Mouse (Mus musculus) neutrophil, adult 5-6 weeks (primary cell): ENCODE results near the gene Tgif2. TPM values are rescaled to one million over a fixed set of nuclear protein-coding genes. Genes with fewer than 3 reads are reported as not detected.
"Not testable (repeated sequence)": the region's sequence is repeated elsewhere in the genome, so short reads cannot be mapped to it uniquely, and the experiment has no call there.

Source experiments
- ATAC-seq: fragments of 151-379, 151-347 bp; 2 replicates; pipeline ENCODE4 v1.8.0; 2017; ENCODE audit warnings: mild to moderate bottlenecking, moderate TSS enrichment; ENCODE audit not compliant: insufficient number of reproducible peaks, poor library complexity, low FRiP score, severe bottlenecking; ENCODE audit errors: extremely low read depth
- total RNA-seq: library from RNA; stranded (forward); fragments of 200-1000 nt; gene quantifications from 2 replicates; pipeline ENCODE4 v1.2.3, GENCODE M21; 2017

Gene Tgif2
- 9.9 and 15.8 TPM in 2 replicates for total RNA-seq

DNA sequence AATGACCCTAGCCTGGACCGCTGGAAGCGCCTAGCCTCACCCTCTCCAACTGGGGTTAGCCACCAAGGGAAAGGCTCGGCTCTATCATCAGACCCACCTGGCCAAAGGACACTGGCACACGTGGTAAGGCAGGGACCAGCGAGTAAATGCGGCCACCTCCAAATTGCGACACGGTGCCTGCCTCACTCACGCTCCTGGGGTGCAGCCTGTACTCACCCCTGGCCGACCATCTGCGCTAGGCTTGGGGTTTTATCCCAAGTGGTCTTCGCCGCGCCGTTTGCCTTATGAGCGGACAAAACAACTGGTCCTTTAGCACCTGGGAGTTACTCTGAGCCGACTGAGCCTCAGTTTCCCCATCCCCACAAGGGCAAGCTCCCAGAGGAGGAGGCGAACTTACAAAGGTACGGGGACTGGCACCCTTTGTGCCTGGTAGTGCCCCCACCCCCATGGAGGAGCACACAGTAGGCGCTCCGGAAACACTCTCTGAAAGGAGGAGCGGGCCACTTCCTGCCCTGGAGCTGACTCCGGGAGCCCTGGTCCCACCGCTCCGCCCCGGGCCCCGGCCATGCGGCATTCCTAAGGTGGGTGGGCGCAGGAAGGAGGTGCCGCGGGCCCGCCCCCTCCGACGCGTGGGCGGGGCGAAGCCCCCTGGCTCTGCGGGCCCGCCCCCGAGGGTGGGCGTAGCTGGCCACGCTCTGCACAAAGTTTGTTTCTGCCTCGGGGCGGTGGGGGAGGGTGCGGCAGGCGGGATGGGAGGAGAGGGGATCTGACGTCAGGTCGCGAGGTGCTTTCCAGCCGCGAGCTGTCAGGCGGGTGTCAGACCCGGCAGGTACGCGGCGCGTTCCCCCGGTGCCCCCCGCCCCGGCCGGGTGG, at the start of gene Tgif2:
Gene Tgif2, plus strand, starts transcription at position 689 of the 873 bp plus-strand sequence.
- ATAC-seq: peak; percentile 69

GRCm38 (mm10) chr2:156798516-156798915, 41.3 kb upstream of the Tgif2 start:
- no peak for ATAC-seq

DNA sequence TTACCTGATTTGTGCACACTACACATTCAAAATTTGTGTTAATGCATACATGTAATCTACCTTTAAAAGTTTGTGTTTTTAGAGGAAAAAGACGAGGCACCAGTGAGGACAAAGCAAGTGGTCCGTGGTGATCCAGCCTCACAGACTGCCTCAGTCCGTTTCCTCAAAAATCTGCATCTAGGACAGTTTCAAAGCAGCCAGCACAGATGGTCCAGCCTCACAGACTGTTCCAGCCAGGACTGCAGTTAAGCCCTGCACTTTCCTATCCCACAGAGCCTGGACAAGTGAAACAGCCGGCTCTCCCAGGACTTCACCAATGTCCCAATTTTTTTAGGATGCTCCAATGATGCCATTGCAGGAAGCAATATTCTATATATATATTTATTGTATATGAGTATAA, 38.8 kb upstream of the Tgif2 start:
- no peak for ATAC-seq

GRCm38 (mm10) chr2:156802116-156802515, 37.7 kb upstream of the Tgif2 start:
- ATAC-seq: not testable (repeated sequence)

DNA sequence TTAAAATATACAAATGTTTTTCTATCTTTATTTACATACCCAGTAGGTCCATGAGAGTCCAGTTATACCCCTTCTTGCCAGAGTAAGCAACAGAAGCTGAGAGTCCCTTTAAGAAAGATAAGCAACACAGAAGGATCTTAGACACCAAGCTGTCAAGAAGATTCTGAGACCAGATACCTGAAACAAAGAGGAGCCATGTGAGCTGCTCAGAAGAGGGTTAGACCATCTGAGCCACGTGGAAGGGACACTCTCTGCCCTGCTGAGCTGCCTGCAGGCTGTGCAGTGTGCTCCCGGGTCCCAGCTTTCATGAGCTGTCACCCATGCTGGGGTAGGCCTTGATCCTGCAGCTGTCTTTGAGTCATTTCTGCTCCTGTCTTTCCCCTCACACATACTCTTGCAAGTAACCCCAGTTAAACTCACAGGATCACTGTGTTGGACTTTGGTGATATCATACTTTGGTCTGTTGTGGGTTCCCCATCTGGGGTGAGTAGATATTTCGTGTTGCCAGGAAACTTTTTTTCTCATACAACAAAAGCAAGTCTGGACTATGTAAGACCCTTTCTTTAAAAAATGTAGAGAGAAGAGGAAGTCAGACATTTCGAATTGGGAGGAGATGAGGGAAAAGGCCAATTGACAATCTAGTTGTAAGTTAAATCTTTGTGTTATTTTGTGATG, 36.0 kb upstream of the Tgif2 start:
- ATAC-seq: no peak

GRCm38 (mm10) chr2:156804589-156804988, 35.2 kb upstream of the Tgif2 start:
- ATAC-seq: no peak

- no peak for ATAC-seq
These were observed 32.9 kb upstream of the Tgif2 start for GRCm38 (mm10) chr2:156806886-156807285.

DNA sequence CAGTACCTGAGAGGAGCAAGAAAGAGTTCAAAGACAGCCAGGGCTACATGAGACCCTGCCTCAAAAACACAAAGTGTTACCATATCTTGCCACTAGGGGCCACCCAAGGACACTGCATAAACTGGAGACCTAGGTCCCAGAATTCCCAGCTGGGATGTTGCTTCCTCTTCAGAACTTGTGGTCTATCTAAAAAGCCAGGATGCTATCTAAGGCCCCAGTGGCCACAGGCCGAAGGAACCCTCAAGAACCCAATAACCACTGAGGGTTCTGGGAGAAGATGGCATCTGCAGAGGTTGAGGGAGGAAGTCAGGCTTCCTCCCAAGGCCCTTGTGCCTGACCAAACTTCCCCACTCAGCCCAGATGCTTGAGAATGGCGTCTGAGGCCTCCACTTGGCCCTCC, 30.2 kb upstream of the Tgif2 start:
- peak; percentile 33; the same call in 1 of the 2 replicates for ATAC-seq

DNA sequence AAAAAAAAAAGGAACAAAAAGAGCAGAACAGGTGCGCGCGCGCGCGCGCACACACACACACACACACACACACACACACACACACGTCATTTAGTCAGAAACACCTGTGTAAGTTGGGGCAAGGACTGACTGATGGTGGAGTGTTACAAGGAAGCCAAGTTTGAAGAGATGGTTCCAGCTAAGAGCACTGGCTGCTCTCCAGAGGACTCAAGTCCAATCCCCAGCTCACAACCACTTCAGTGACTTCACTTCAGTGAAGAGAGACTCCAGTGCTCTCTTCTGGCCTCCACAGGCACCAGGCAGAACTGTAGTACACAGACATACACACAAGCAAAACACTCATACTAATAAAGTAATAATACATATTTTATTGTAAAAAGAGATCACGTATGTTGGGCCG, 29.1 kb upstream of the Tgif2 start:
- ATAC-seq: no peak

GRCm38 (mm10) chr2:156811556-156811955, 28.3 kb upstream of the Tgif2 start:
- no peak for ATAC-seq

DNA sequence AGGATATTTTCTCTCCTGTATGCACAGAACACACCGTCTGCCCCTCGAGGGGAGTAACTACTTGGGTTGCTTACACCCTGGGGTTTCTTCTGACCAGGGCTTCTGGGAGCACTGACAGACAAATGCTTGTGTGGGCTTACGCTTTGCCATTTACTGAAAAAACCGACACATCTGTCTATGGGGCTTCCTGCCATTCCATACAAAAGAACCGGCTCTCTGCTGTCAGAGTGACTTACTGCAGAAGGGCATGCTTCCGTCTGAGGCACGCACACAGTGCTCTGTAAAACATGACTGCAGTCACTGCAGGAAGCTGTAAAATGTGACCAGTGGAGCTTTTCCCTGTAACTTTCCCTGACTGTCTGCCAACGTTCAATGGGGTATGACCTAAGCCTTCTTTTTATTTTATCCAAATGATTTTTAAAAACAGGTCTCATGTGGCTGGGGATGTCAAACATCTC, 25.4 kb upstream of the Tgif2 start:
- ATAC-seq: no peak

- no peak for ATAC-seq
These were observed 24.9 kb upstream of the Tgif2 start for GRCm38 (mm10) chr2:156814893-156815292.

DNA sequence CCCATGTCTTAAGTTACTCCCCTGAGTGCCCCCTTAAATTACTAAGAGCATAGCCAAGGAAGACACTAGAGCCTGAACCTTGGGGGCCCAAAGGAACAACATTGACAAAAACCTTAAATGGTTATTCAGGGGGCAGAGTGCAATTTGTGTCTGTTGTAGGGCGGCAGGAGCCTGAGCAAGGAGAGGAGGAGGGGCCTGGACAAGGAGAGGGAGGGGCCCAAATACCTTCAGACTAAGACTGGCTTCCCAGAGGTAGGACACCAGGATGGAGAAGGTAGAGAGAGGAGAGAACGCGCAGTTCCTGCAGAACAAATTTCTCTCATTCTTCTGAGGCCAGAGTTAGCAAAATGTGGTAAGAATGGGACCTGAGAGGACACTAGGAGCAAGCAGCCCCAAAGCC, 24.4 kb upstream of the Tgif2 start:
- no peak for ATAC-seq

DNA sequence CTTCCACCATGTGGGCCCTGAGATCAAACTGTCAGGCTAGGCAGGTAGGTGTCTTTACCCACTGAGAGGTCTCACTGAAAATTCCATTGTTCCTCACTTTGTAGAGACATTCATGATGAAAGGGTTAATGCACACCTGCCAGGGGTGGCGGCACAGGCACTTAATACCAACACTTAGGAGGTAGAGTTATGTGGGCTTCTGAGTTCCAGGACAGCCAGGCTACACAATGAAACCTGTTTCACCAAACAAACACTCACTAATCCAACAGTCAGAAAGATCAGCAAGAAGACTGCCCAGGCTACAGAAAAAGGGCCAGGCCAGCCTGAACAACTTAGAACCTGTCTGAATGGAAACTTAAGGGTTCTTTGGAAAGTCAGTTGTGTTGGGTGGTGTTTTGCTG, 23.7 kb upstream of the Tgif2 start:
- no peak for ATAC-seq

- ATAC-seq: not testable (repeated sequence)
These were observed 14.7 kb upstream of the Tgif2 start for GRCm38 (mm10) chr2:156825128-156825527.

GRCm38 (mm10) chr2:156834336-156834735, 5.5 kb upstream of the Tgif2 start:
- no peak for ATAC-seq

DNA sequence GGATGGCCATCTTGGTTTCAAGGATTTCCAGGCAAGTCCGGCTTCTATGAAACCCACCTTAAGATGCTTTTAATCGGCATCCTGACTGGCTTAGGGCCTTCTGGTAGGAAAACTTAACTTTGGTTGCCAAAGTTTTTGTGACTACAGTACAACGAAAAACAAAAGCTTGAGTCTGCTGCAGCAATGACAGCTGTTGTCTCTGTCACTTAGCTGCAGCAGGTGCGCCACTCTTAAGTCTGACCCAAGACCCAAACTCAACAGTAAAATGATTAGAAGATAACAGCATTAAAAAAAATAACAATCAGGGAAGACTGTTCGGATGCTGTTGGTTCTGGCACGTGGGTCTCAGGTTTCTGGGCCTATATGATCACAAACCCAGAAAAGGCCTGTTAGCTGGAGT, 968 bp upstream of the Tgif2 start:
- no peak for ATAC-seq

DNA sequence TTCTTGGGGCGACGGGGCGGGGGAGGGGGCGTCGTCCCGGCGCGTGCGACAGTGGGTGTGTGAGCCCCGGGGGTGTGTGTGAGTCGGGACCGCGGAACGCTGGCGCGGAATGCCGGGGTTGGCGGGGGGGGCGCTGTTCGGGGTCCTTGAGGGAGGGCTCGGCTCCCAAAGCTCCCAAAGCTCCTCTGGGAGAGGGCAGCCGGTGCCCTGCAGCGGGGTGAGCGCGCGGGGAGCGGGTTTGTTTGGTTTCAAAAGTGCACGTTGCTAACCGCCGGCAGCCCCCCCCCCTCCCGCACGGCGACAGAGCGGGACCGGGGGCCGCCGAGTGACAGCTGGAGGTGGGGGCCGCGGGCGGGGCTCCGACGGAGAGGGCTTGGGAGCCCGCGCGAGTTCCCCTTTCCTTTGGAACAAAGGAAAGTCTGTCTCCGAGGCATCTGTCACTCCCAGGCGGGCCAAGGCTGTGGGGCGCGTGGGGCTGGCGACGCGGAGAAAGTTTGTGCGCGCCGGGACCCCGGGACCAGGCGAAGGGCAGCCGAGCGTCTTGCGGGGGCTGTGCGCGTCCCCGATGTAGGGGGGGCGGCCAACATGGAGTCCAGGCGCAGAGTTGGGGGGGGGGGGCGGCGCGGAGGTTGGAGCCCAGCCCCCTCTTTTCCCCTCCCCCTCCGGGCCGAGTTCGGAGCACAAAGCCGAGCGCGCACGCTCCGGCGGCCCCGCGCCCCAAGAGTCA, 657 bp downstream of the Tgif2 start:
- ATAC-seq: 0 out of 2 replicates have a peak, but pooled peaks have one; percentile 18

- no peak for ATAC-seq
These were observed 1.4 kb downstream of the Tgif2 start for GRCm38 (mm10) chr2:156841028-156841840.
